Mouse (Mus musculus): Measurements from ENCODE around the gene Adamts9.

Adamts9 gene

DNA sequence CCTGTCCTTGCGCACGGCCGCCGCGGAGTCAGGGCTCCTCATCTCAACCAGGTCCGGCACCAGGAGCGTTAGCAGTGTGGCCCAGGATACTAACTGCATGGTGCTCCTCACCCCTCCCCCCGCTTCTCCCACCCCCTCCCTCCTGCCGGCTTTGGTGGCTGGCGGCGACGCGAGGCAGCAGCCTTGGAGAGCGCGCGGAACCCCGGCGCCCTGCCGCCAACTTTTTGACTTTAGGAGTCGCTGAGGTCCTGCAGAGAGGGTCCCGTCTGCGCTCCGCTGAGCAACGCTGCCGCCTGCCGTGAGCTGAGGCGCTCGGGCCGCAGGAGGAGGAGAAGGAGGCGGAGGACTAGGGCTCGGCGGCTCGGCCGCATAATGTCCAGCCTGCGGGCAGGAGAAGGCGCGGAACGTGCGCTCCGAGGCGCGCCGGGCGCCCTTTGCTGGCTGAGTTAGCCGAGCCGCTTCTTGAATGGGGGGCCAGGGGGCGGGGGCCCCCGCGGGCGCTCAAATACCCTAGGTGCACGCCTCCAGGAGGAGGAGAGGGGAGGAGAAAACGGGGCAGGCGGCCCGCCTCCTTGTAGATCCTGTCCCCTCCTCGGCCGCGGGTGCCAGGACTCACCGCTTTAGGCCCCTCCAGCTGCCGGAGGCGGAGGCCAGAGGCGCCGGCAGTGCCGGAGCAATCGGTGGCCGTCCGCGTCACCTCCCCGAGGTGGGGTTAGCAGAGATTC, at the start of gene Adamts9:
Adamts9 (minus strand) TSS at position 436 of the 725 bp plus-strand sequence.
- no peak for DNase-seq (ENCODE audit: low read depth, low spot score)

DNA sequence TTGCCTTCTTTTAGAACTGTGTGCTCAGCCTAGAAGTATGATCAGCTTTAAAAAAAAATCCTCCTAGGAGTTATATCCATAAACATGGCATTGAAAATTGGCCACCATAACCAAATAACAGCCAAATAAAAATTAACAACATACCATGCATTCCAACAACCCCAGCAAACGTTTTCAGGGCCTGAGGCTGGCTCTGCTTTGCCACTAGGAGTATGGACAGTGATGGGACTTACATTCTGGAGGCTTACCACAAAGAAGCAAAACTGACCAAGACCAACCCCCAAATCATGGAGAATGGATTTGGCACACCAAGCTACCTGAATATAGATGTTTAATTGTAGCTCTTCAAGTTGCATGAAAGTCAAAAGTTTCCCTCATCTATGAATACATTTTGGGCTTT, 48.3 kb upstream of the Adamts9 start:
- DNase-seq (ENCODE audit: low read depth, low spot score) = no peak

DNA sequence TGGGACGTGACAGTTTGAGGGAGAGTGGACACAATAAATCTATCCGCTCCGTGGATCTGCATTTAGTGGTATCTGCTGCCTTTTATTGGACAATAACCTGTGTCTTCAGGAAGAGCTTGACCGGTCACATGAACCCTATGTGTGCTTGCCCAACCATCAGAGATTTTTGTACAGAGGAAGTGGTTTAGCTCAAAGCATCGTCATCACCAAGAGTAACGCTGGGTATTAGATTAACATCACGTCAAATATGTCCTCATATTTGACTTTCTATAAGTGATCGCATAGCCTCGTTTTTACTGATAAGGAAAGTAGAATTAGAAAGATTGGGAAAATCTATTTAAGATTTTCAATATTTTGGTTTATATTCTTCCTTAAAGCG, 45.3 kb upstream of the Adamts9 start:
- DNase-seq (ENCODE audit: low read depth, low spot score) = no peak

DNA sequence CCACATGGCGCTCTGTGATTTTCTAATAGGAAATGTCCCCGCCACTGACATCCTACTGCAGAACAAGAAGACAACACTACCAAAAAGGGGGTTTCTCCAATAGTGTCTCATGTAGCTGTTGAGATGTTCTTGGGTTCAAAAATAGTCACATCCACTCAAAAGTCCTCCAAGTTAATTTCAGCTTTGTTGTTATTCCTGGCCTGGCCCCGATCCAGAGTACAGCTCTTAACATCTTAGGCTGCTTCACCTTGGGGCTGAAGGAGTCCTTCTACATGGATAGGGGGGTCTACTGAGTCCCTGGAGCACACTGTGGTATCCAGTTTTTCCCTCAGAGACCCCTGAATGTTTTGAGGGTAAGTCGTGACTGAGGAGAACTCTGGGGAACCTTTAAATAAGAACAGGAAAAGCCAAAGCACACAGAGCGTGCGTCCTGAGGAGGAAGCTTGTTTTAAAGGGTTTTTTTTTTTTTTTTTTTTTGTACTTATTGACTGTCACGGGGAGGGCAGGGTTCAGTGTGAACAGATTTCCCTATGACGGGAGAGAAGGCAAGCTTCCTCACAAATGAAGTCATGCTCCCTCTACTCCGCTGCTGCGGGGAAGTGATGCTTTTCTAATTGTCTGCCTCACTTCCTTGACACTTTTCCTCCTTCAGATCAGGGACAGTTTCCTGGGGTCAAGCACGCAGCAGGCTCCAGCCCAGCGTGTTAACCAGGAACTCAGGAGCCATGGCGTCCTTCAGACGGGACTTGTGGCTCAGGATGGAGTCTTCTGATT, 44.7 kb upstream of the Adamts9 start:
- no peak for DNase-seq (ENCODE audit: low read depth, low spot score)

DNA sequence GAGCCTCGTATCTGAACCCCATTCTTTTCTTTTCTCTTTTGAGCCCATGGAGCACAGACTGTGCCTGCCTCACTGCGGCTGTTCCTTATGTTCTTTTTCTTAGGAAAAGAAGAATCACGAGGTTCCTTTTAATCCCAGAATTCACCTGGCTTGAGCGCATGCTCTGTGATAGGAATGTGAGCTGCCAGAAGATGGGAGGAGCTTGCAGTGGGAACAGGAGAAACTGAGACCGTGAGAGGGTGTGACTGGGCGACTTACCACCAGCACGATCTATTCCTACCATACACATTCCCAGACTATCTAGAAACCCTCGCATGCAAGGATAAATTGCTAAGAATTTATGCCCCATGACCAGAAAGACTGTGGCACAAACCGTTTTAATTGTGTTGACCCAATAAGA, 44.1 kb upstream of the Adamts9 start:
- DNase-seq (ENCODE audit: low read depth, low spot score) = no peak

DNA sequence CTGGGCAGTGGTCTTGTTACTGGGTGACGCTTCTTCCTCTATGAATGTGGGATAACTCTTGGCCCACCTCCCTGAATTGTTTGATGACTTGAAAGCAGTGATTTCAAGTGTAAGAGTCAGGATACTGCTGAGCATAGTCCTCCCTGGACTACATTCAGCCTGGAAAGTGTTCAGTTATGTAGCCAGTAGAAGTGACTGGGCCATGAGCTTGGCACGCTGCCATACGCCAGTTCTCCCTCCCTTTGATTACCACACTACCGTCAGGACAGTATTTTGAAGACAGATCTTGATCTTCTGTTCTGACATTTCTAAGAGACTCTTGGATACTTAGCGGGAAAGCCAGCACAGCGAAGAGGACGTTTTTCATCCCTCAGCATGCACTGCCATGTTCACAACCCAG, 40.1 kb upstream of the Adamts9 start:
- no peak for DNase-seq (ENCODE audit: low read depth, low spot score)

DNA sequence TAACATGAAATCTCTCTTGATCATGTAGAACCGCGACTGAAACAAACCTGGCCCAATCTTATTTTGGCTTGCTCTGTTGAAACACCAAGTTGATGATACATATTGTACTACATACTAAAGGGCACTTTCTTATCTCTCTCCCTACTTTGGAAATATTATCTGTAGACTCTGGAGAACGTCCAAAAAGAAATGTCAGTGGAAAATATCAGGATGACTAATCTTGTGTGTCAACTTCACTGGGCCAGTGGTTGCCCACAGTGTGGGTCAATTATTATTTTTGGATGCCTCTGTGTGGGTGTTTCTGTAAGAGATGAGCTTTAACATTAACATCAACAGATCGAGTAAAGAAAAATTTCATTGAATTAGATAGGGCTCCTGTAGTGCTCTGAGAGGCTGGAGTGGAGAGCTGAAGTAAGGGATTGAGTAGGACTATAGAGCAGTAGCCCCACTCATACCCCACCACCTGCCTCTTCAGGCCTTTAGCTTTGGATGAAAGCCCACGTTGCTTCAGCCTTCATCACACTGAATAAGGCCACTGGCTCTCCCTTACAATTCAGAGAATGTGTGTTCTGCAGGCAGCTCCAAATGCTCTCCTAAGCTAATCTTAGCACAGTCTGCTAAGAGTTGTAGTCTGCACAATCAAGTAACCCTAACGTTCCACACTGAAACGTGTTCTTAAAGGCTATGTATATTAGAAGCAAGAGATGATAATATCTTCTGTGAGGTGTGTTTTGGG, 38.3 kb upstream of the Adamts9 start:
- no peak for DNase-seq (ENCODE audit: low read depth, low spot score)

DNA sequence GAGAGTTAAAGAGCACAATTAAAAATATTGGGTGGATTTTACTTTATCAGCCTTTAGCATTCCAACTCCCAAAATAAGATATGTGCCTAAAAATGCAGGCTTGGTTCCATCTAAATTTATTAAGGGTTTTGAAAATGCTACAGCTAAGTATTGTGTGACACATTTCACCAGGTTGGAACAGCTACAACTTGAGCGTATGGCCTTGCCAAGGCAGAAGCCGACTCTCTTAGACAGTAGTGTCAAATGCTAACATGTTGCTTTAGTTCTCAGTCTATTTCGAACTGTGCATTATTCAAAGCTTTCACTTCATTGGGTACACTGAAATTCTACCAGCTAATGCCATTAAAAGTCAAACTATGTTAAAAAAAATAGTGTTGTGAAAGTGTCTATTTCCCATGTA, 30.0 kb upstream of the Adamts9 start:
- no peak for DNase-seq (ENCODE audit: low read depth, low spot score)

DNA sequence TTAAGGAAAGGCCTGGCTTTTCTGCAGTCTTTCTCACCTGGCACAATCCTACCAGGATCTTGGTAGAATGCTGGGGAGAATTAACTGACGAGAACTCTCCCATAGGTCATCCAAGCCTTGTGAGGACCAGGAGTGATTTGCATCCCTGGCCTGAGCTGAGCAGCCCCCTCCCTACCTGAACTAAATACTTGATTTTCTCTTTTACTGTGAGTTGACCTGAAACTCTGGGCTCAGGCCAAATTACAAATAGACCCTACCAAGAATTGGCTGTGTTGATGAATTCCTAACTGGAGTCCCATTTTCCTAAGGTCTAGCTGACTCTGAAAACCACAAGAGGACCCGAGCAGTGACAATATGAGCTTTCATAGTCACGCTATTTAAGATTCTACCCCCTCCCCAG, 25.4 kb upstream of the Adamts9 start:
- no peak for DNase-seq (ENCODE audit: low read depth, low spot score)

DNA sequence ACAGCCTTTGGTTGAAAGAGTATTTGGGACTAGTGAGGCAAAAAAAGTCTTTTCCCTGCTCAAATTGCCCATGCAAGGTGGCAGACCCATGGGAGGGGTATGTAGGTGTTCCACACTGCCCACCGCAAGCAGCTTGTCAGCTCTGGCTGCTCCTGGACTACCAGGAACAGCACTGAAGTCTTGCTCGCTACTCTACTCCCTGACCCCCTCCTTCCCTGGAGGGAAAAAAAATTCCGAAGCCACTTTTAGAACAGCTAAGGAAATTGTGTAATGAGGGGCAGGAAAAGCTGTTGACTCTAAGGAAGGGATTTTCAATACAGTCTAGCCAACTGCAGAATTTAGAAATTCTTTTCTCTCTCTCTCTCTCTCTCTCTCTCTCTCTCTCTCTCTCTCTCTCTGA, 24.9 kb upstream of the Adamts9 start:
- no peak for DNase-seq (ENCODE audit: low read depth, low spot score)

DNA sequence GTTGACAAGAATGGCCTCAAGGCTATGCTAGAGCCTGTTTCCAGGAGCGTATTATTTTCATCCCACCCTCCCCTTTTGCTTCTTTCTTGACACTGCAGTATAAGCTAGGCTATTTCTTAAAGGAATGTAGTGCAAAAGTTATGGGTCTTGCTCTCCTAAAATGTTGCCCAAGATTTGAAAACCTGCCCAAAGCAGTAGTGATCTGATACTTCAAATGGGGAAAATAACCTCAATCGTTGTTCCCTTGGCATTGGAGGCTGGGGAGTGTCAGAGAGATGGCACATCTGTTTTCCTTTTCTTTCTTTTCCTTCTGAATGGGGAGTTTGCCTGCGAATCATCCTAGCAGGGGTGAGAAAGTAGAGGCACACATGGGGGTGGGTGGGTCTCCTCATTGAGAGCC, 19.7 kb upstream of the Adamts9 start:
- DNase-seq (ENCODE audit: low read depth, low spot score) = no peak

DNA sequence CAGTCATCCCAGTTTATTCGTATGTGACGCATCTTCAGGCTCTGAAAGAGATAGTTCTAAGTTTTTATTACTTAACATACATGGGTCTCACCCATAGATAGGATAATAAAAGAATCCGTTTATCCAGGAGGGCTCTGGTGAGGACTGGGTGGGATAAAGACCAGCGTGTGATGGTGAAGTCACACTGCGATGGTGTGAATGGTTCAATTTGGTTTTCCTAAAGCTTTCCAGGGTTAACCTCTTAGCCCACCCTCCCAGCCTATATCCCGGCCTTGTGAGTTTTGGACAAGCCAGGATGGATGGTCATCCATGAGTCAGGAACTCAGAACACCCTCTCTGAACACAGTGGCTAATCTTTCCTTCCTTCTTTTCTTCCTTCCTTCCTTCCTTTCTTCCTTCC, 17.7 kb upstream of the Adamts9 start:
- DNase-seq (ENCODE audit: low read depth, low spot score) = no peak

DNA sequence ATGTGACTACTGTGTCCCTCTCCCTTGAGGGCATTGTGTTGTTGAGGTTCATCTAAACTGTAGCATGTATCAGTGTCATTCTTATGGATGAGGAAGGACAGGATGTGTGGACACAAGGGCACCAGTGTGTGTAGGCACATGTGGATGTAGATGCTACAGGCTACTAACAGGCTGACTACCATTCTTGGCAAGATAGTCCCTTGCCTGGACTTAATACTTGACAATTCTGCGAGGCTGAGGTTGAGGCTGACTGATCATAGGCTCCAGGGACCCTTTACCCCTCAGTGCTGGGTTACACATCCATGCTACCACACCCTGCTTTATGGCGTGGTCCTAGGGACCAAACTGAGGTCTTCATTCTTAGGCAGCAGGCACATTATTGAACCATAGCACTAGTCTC, 16.1 kb upstream of the Adamts9 start:
- DNase-seq (ENCODE audit: low read depth, low spot score) = no peak

DNA sequence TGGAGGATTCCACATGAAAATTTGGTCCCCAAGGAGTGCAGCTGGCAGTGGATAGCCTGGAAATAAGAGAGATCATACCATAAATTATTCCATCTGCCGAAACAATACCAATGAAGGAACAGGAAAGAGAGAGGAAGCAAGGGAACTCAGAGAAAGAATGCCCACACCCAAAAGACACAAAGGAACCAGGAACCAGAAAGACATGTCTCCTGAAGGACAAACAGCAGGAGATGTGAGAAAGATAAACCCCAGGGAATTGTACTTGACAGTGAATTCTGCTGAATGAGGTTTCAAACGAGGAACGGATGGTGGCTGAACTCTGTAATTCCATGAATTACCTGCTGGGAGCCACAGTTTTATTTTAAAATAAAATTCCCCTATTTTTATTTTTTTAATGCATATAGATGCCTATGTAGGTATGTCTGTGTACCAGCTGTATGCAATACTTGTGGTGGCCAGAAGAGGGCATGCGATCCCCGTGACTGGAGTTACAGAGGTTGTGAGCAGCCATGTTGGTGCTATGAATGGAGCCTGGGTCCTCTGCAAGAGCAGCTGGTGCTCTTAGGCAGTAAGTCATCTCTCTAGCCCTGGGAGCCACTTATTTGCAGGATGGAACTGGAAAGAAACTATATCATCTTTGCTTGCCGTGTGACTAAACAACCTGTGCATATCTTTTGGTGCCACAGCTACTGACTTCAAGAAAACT, 4.2 kb upstream of the Adamts9 start:
- DNase-seq (ENCODE audit: low read depth, low spot score) = no peak

DNA sequence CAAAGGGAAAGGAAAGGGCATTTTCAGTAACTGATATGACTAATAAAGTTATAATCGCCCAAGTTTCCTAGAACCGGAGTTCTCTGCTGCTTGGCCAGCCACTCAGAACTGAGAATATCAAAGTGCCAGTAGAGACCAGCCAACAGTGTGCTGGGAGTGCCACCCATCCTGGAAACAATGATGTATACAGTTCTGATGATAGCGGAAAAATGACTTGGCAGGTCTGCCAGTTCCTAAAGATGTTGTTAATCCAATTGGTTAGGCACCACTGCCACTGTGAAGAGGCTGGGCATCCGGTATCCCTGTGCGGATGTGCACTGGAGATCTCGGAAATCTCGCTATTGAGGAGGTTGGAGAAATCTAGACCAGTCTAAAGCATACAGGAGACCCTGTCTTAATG, 1.4 kb upstream of the Adamts9 start:
- DNase-seq (ENCODE audit: low read depth, low spot score) = no peak

DNA sequence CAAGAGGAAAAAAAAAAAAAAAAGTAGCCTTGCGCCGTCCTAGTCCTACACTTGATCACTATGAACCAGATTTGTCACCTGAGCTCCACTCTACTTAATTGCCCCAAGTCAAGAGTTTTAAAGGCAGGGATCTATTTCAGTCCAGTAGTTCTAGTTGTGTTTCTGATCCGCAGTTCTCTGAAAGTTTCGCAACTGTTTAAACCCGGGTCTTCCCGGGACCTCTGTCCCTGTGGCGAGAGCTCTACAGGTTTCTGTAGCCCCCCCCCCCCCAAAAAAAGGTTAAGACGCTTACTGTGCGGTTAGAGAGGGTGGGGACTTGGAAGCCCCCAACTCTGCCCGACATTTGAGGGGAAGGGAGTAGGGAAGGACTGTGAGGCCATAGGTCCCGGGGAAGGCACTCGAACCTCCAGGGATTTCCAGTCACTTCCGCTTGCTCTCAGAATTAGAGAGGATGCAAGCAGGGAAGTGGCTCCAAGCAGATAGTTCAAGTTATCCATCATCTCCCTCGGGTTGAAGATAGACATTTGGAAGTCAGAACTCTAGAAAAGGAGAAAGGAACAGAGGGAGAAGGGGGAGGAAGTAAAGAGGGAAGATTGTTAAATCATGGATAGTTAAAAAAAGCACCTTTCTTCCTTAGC, 875 bp upstream of the Adamts9 start:
- no peak for DNase-seq (ENCODE audit: low read depth, low spot score)

DNA sequence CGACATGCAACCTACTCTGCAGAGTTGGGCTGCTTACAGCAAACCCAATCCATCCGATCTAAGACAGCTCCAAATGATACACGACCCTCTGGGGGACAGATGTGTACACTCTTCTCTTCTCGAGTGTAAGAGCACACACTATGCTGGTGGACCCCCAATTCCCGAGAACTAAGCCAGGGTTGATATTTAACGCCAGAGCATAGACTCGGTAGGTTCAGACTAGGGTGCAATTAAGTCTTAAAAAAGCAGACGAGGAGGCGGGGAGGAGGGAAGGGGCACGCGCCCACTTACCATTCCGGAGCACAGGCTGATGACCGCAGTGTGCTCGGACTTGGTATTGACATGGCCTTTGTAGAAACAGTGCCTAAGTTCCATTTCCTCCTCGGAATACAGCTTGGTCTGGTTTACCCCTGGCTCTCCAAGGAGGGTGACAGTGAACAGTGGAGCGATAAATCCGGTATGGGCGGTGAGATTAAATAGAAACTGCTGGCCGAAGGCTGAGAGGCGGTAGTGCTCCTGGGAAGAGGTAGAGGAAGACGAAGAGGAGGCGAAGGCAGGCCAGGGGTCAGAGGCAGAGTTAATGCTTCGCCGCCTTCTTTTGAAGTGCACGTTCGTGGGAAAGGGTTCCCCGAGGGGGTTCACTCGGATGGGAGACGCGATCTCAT, 1.4 kb downstream of the Adamts9 start:
- DNase-seq (ENCODE audit: low read depth, low spot score) = no peak

DNA sequence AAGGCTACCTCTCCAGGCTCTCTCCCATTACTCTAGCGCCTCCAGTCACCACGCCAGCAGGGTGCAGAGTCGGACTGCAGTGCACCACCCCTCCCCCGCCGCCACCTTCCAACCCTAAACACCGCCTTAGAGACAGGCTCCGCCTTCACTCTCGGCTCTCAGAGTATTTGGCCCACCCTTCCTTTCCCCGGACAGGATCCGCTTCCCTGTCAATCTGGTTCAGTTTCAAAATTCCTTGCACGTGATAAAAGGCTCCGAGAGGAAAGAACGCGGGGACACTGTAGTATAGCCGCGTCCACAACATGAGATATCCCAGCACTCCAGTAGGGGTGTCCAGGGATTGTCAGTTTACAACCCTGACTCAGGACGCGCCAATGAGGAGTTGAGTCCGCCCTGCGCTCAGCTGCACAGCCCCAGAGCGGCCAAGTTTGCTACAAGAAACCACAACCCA, 2.0 kb downstream of the Adamts9 start:
- DNase-seq (ENCODE audit: low read depth, low spot score) = no peak

DNA sequence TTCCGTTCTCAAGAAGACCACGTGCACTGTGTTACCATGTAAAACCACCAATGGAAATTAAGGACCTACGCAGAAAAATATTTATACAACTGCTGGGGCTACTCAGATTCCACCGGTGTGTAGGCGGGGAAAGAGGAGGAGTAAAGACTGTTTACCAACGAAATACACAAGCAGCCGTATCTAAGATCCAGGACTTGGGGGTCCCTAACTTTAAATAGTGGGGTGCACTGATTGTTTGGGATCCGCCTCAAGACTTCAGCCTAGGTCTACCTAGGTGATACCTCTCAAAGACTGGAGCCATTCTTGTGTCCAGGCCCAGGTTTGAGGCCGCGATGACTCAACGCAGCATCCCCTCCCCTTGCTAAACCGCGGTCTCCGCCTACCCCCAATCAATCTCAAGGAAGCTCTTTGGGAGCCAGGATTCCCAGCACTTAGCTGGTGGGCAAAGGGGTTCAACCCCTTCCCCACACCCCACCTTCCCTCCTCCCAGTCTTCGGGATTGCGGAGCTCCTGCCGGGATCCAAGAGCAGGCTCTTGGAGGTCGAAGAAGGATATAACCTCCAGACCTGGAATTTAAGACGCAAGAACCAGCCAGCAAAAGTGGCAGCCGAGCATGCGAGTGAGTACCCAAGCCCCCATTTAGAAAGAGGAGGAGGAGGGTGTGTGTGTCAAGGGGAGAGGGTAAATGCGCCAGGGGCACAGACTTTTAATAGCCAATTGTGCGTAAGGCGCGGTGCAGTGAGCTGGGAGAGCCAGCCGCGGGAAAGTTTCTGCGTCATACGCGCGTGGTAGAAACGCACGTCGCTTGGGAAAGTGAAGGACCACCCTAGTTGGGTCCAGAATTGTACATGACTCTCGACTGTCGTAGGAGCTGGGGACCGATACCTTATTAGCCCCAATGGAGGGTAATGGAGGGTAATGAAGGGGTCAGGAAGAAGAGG, 2.8 kb downstream of the Adamts9 start:
- no peak for DNase-seq (ENCODE audit: low read depth, low spot score)

DNA sequence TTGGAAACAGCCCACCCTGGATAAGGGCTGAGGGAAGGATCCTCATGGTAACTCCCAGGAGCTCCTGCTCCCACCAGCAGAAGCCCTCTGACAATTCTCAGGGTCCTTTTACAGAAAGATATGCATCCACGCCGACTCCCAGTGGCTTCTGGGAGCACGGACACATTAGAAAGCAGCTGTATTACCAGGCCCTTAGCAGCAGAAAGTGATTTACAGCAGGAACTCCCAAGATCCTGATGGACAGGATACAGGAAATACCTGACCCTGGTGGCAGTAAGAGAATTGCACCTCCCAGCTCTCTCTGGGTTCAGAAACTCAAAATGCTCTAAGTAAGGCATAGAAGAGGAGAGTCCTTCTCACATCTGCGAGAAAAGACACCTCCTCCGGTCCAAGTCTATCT, 15.0 kb downstream of the Adamts9 start:
- DNase-seq (ENCODE audit: low read depth, low spot score) = no peak

Measured in retina, adult 2 months (tissue).